Mouse (Mus musculus): ENCODE results near the gene Cenpm.

DNA sequence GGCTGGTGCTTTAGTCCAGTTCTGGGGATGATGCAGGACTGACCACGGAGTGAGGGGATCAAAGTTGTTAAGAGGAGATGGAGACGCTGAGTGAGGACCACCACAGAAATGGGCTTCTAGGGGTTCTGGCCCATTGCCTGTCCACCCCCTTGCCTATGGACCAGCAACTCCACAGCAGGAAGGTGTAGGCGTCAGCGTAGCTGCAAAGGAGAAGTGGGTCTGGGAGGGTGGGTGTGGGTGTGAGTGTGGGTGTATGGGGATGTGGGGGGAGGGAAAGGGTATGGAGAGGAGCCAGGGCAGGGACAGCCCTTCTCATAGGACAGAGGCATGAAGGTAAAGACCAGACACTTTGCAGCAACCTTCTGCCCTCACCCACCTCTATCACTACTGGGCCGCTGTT, 18.8 kb downstream of the Cenpm start:
- TF ChIP-seq POLR2A (IDR thresholded peaks at IDR 0.05; ENCODE audit: borderline replicate concordance, extremely low read depth, low read depth, low read length), result no peak
- TF ChIP-seq CTCF (IDR thresholded peaks at IDR 0.05; ENCODE audit: insufficient read depth, low read length), result no peak
